Mouse (Mus musculus) spleen, postnatal 10 days (tissue): Measurements from ENCODE around the gene Oaz2.

Experiments
- DNase-seq, 2 experiments: peaks; one replicate each; pipeline ENCODE4 v3.0.0; 2021 to 2022; ENCODE audit warnings: low spot score in 2 of 2

The Oaz2 gene

DNA sequence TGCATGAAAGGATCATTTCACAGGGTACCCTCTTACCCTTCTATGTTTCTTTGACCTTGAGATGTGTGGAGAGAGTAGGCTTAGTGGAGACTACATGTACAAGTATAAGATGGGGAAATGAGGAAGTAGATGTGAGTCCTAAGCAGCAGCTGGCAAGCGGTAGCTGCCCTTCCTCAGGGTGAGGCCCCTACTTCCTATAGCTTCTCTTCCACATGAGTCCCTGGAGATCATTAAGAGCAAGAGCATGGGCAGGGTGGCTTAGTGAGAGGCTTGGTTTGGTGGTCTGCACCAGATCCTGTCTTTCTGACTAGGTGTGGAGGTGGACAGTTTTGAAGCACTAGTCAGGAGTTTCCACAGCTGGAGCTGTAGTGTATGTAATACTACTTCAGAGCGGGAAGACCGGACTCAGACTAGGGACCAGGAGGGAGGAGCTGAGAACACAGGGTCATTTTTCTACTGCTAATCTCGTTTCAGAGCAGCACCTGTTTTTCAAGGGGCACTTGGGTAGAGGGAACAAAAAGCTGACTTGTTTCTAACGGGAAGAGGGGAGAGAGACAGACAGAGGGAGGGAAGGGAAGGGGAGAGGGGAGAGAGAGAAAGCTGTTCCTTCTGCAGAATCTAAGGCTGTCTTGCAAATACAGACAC is 25.3 kb downstream of the Oaz2 start:
- peak in 1 of 2 experiments; percentile 23 for DNase-seq

DNA sequence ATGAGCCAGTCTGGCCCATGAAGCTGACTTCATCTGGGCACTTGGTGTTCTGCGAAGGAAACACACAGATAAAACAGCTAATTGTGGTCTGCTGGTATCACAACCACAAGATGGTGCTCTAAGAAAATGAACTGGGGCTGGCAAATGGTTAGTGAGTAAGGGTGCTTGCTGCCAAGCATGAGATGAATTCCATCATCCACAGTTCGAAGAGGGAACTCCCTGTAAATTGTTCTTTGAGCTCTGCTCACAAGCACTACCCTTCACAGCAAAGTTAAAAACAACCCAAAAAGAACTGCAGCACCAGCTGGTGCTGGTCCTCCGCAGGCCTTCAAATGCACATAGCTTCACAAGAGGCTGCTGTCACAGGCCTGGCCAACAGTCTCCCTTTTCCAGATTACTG is 27.8 kb downstream of the Oaz2 start:
- no peak for DNase-seq

- DNase-seq = no peak
These were observed 28.5 kb downstream of the Oaz2 start for GRCm38 (mm10) chr9:65696337-65696736.

- no peak for DNase-seq
These were observed 29.6 kb downstream of the Oaz2 start for GRCm38 (mm10) chr9:65697356-65697755.

DNA sequence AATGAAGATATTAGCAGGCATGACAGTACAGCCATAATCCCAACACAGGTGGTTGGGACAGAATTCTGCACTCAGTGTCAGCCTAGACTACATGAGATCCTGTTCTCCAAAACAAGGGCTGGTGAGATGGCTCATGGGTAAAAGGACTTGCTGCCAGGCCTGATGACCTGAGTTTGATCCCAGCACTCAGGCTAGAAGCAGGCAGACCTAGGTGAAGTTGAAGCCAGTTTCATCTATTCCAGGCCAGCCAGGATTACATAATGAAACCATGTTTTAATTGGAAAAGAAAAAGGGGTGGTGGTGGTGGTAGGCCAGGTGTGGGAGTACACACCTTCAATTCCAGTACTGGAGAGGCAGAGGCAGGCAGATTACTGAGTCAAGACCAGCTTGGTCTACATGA is 30.2 kb downstream of the Oaz2 start:
- no peak for DNase-seq

DNA sequence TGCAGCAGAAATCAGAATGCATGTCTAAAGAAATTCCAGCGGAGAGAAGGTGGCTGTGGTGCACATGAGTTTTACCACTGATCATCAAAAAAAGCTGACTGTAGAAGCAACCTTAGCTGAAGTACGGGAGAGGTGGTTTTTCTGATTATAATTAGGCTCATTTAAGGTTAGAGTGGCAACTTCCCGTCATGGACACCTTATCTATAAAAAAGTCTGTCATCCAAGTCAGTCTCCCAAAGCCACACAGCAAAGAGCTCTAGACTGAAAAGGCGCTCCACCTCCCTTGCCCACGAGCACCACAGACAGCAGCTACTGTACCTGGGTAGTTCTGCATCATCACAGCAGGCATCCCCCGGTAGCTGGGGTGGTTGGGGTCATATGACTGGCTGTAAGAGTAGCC is 32.7 kb downstream of the Oaz2 start:
- no peak for DNase-seq

GRCm38 (mm10) chr9:65702286-65702685 is 34.5 kb downstream of the Oaz2 start:
- no peak for DNase-seq

GRCm38 (mm10) chr9:65703241-65703640 is 35.4 kb downstream of the Oaz2 start:
- DNase-seq = no peak

DNA sequence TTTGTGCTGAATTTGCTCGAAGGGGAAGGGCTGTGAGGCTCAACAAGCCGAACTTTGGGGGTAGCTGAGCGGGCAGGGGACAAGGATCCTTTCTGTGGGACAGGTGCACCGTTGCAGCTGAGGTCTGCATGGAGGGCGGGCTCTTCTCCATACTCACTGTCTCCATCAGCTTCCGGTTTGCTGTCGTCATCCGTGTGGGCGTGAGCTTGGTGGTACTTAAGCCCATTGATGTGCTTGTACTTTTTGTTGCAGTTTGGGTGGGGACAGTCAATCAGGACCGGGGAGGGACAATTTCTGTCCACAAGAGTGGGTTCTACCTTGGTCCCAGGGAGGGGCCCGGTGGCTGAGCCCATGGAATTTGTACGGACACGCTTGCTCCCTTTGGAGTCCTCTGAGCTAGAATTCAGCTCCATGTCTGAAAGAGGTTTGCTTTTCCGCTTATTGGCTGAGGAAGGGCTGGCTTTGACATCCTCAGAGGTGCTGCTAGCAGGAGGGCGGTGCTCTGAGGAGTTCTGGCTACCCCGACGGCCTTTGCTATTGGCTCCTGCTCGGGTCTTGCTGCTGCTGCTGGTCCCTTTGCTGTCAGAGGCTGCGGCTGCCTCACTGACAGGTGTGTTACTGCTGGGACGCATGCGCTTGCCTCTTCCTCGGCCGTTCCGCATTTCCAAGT is 36.3 kb downstream of the Oaz2 start:
- no peak for DNase-seq

GRCm38 (mm10) chr9:65718195-65718594 is 50.4 kb downstream of the Oaz2 start:
- no peak for DNase-seq

DNA sequence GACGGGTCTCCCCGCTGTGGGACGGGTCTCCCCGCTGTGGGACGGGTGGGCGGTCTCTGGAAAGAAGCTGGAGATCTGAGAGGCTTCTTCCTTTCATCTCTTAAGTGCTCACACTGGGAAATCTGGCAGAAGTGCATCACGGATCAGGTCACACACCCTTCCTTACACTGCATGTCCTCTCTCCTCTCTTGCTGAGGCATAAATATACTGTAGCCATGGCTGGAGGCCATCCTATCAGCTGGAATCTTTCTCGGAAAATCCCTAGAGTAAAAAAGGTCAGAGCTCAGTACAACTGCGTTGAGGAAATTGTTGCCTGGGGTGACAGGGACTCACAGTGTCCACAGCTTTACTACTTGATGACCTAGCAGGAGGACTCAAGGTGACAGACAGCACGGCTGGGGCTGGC is 53.4 kb downstream of the Oaz2 start:
- no peak for DNase-seq

- DNase-seq = no peak
These were observed 56.9 kb downstream of the Oaz2 start for GRCm38 (mm10) chr9:65724471-65725290.

DNA sequence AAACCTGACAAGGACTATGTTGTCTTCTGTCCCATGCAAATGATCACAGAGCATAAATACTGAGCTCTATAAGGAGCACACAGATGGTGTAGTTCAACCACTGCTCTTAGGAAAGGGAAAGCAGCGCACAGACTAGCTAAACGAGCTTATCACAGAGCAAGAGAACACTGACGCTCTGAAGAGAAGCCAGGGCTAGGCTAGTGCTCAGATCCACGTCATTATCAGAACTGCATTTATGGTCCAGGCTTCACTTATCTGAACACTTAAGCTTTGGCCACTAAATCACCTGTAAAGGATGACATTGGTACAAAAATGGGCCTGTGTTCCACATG is 57.5 kb downstream of the Oaz2 start:
- no peak for DNase-seq

- DNase-seq = no peak
These were observed 58.6 kb downstream of the Oaz2 start for GRCm38 (mm10) chr9:65726431-65726830.

- no peak for DNase-seq
These were observed 59.7 kb downstream of the Oaz2 start for GRCm38 (mm10) chr9:65727491-65727890.

- DNase-seq = no peak
These were observed 60.8 kb downstream of the Oaz2 start for GRCm38 (mm10) chr9:65728588-65728987.

GRCm38 (mm10) chr9:65734931-65735330 is 67.1 kb downstream of the Oaz2 start:
- DNase-seq = no peak
